In the genomic region with DNA sequence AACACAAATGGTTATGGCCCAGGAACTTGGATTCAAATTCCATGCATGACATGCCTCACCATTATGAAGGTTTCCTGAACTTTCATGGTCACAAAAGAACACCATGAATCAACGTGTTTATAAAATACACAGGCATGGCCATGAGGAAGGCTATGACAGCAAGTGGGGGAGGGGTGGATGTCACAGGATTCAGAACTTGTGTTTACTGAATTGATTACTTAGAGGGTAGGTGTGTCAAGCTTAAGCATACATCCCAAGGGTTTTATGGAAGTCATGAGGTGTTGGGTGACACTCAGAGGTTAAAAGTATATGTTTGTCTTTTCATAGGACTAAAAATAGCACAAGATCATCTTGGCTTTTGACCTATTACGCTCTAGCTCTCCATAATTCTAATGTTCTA, we compare ENCODE assay signal across 13 mouse cellular contexts.
"Had no signal": no experiment of that assay in that cellular context is flagged by ENCODE, and none has a peak within 500 bp of the region (broad histone marks: within the 10 kb centered on the region; RNA-seq: fewer than 3 reads in every experiment).

No protein-coding gene starts in this region.

- H3K4me1 ChIP-seq: kidney, embryonic 15.5 days; limb, embryonic 10.5 days; lung, embryonic 15.5 days; midbrain, embryonic 13.5 days; neural tube, embryonic 15.5 days had no signal

- H3K4me2 ChIP-seq: kidney, embryonic 15.5 days; liver, embryonic 15.5 days; lung, embryonic 15.5 days; midbrain, embryonic 13.5 days; neural tube, embryonic 15.5 days had no signal

- H3K9ac ChIP-seq: kidney, embryonic 15.5 days; liver, embryonic 15.5 days; lung, embryonic 15.5 days; midbrain, embryonic 13.5 days; neural tube, embryonic 15.5 days had no signal

- H3K27me3 ChIP-seq: kidney, embryonic 15.5 days; liver, embryonic 15.5 days; lung, embryonic 15.5 days; midbrain, embryonic 13.5 days; neural tube, embryonic 15.5 days had no signal

- DNase-seq: kidney, adult 18-20 months; kidney, postnatal 14 days; lung, postnatal 36 days; thymus, adult 2 months; thymus, postnatal 25 days had no signal

- H3K9me3 ChIP-seq: kidney, embryonic 15.5 days; limb, embryonic 10.5 days; liver, embryonic 15.5 days; lung, embryonic 15.5 days; midbrain, embryonic 13.5 days; neural tube, embryonic 15.5 days had no signal

- H3K4me3 ChIP-seq: kidney, embryonic 15.5 days; left cerebral cortex, adult 2 months; limb, embryonic 10.5 days; liver, embryonic 15.5 days; lung, embryonic 15.5 days; midbrain, embryonic 13.5 days; myocyte; neural tube, embryonic 15.5 days had no signal

- H3K36me3 ChIP-seq: kidney, embryonic 15.5 days; limb, embryonic 10.5 days; liver, embryonic 15.5 days; lung, embryonic 15.5 days; midbrain, embryonic 13.5 days; neural tube, embryonic 15.5 days had no signal

- H3K27ac ChIP-seq: kidney, embryonic 15.5 days; left cerebral cortex, adult 2 months; limb, embryonic 10.5 days; liver, embryonic 15.5 days; lung, embryonic 15.5 days; midbrain, embryonic 13.5 days; neural tube, embryonic 15.5 days had no signal

- ATAC-seq: midbrain, embryonic 13.5 days had no signal
